Mouse (Mus musculus) left cerebral cortex, adult 9 months (tissue): ENCODE data around the gene Rpl9-ps6.
"Not testable (repeated sequence)": the region's sequence is repeated elsewhere in the genome, so short reads cannot be mapped to it uniquely, and the experiment has no call there.

ENCODE experiments used
- DNase-seq, 2 experiments: peaks; one replicate each; pipeline ENCODE4 v3.0.0; 2022; ENCODE audit warnings: low spot score in 2 of 2

The Rpl9-ps6 gene

DNA sequence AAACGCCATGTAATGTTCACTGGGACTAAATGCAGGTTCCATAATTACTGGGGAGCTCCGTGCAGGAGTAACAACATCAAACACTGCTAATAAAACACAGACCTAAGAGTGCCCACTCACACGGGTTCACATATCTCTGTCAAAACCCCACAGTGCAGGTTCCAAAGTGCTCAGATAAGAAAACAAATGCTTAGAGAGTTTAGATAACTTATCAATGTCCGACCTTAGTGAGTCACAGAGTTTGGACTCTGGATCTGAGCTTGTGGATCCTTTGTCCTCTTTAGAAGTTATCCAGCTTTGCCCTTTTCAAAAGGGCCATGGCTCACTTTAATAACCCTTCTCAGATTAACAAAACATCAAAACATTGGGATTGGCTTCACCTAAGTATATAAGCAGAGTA, 15.1 kb upstream of the Rpl9-ps6 start:
- no peak for DNase-seq

DNA sequence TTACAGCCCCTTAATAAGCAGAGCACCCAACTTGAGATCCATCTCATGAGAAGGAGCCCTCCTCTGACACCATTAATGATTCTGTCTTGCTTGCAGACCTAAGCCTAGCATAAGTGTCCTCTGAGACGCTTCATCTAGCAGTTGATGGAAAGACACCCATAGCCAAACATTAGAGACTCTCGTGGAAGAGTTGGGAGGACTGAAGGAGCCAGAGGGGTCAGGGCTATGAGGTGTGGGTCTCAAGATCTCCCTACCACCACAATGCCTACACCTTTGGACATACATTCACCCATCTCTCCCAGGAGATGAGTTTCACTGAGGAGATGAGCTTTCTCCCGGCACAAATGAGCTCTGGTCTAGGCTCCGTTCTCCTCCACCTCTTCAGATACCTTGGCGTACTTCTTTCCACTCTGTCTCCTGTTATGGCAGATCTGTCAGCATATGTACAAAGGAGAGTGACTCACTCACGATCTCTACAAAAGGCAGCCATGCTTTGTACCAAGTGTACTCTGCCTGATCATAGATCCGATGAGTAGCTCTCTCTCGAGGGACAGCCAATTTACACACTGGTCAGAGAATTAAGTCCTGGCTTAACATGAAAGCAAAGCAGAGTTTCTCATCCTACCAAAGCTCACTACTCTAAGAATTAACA, 14.5 kb upstream of the Rpl9-ps6 start:
- DNase-seq, result no peak

DNA sequence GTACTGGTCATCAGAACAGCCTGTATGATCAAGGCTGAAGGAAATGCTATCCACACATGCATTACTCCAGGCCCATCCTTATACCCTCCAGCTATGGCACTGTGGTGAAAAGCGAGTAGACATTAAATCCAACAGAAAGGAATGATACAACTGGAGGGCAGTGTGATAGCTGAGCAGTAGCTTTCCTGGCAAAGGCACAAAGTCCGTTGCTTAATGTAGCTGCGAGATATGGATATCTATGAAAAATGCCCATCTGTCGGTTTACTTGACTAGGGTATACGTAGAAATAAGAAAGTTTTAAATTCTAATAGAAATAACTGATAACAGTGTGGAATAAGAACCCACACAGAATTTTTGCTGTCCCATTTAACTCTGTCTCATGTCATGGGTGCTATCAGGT, 13.9 kb upstream of the Rpl9-ps6 start:
- DNase-seq, result no peak

DNA sequence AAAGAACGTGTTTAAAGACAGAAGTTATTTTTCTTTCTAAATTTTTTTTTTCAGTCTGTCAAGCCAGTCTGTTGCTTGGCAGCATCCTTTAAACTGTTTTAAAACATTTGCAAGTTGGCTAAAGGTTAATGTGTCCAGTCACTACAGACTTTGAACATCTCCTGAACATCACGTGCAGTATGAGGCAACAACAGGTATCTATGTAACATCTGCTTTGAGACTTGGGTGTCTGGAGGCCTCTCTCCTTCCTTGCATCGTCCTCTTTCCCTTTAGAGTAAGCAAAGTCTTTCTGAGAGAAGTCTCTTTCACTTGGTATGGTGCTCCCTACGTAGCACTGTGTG, 10.3 kb upstream of the Rpl9-ps6 start:
- DNase-seq, result no peak

DNA sequence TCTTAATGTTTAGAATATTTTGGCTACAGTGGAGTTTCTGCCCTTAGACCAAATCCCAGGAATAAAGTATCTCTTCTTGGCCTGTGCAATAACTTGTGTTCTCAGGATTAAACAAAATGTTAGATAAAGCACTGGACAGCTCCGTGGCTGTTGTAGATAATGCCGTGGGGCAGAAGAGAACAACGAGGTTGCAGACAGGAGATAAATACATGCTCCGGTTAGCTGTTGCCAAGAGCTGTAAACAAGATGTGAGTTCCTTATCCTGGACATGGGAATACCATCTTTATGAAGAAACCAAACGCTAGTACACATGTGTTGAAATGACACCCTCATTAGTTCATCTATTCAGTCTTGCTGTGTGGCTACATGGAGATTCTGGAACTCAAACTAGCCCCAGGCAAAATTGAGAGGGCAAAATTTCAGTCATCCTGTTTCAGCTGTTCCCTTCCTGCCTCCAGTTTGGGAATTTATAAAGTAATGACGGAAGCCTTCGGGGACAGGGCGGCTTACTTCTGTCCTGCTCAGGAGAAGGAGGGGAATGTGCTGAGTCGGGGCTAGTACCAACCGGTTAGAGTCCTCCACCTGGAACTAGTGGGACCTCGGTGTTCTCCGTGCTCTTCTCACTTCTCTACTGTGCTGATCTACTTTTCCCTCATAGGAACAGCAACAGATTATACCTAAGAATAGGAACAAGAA, 9.8 kb upstream of the Rpl9-ps6 start:
- no peak for DNase-seq

DNA sequence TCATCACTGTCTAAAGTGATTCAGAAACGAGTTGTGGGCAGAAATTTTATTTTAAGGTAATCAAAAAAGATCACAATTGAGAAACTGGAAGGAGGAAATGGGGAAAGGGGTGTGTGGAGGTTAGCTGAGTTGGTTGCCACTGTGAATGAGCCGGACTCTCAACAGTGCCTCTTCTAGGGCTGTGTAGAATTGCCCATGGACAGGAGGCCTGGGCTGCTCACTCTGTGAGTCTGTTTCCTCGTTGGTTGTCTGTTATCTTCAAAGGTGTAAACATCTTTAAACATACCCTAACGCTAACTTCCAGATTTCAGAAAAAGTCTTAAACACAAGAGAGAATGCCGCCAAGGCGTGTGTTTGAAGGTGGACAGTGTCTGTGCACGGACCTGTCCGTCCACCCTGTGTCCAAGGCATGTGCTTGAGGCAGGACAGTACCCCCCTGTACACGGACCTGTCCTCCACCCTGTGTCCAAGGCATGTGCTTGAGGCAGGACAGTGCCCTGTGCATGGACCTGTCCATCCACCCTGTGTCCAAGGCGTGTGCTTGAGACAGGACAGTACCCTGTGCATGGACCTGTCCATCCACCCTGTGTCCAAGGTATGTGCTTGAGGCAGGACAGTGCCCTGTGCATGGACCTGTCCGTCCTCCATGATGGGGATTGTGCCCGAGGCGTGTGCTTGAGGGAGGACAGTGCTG, 4.3 kb upstream of the Rpl9-ps6 start:
- no peak for DNase-seq

DNA sequence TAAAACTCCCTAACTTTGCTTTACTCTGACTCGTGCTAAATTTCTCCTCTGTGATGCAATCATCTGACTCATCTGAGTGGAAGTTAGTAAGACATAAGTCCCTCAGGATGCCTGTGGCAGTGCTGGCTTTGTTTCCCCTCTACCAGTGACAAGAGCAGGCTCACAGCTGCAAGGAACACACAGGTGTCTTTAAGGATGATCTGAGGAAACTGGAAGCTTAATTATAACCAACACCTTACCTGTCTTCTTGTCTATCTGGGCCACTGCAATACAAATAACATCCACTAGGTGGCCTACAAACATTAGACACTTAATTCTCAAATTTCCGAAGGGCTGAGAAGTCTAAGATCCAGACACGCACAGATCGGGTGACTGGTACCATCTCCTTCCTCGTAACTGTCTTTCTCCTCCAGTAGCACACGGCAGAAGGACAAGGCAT, 3.7 kb upstream of the Rpl9-ps6 start:
- DNase-seq, result peak in 1 of 2 experiments; percentile 68

DNA sequence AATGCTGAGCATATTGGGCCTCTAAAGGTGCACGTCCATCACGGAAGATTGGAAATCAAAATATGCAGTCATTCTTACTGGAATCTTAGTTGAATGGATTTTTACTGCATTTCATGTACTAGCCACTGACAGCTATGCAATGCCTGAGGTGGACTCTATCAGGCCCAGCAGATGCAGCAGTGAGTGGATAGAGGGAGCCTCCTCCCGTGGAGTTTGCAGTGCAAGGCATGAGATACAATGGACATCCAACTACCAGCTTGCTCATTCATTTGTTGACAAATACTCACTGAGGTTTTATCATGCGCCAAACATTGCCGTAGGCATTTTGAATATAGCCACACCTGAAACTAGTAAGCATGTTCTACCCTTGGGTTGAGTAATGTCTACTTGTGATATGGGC, 947 bp upstream of the Rpl9-ps6 start:
- no peak for DNase-seq

DNA sequence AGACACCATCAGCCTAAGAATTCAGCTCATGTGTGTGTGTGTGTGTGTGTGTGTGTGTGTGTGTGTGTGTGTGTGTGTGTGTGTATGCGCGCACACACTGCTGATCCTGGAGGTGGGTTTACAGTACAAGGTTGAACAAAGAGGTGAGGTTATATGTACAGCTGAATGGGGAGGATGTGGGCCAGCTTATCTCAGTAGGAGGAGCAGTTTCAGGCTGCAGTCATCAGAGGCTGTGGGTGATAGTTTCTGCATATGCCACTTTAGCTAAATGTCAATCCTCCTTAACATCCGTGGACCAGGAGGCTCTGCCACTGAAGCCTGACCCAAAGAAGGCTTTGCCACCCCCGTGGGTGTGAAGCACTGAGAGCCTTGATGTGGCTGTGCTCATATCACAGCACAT, 1.1 kb downstream of the Rpl9-ps6 start:
- no peak for DNase-seq

DNA sequence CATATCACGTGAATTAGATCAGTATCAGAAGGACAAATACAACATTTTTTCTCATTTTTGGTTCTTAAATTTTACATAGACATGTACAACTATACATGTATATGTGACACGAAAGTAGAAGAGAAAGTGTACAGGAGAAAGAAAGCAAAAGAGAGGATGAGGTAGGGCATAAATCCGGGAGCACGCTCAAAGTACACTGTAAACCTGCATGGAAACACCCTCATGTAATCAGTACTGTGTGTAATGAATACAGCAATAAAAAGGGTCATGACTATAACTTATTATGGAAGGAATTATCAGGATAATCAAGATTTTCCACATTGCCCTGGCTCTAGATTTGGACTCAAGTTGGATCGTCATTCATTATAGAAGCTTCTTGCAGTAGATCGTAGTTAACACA, 3.3 kb downstream of the Rpl9-ps6 start:
- DNase-seq, result no peak

DNA sequence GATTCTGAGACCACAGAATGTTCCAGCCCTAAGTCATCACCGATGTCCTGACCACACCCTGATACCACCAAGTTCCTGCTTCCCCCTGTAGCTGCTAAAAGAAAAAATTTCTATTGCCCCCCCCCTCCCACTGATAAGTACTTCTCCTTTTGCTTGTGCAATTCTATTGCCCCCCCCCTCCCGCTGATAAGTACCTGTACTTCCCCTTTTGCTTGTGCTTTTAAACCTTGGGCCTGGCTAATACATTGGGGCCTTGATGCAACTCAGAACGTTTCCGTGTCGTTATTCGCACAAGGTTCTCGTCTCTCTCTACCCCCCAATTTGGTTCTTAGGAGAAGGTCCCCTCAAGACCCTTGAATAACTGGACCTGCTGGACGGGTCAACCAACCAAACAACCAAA, 8.7 kb downstream of the Rpl9-ps6 start:
- DNase-seq, result not testable (repeated sequence)

DNA sequence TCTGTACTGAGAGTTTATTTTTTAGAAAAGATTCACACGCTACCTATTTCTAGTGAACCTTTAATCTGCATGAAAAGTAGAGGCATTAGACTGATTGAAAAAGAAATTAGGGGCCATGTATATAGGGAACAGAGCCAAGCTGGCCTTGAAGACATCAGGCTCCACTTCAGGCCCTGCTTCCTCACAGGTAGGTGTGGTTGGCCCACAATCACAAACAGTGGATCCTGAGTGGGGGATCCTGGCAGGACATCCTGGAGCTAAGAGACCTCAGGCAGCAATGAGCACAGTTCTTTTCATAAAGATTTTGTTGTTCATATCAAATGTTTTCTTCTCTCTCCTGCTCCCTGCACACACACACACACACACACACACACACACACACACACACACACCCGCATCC, 9.6 kb downstream of the Rpl9-ps6 start:
- no peak for DNase-seq

DNA sequence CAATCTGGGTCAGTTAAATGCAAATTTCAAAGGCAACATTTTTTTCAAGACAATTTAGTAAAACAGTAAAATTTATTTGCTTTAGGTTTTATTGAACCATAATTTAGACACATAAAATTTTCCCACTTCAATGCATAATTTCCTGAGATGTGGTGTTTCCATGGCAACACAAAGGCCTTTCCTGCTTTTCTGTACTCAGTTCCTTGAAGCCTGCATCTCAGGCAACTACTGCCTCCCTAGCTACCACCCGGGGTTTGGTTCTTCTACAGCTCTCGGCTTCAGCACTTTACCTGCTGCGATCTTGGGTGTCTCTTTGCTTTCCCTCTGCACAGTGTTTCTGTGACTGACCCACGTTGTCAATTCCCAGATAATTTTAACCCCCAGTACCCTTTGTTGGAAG, 14.1 kb downstream of the Rpl9-ps6 start:
- DNase-seq, result peak; percentile 35 to 46

DNA sequence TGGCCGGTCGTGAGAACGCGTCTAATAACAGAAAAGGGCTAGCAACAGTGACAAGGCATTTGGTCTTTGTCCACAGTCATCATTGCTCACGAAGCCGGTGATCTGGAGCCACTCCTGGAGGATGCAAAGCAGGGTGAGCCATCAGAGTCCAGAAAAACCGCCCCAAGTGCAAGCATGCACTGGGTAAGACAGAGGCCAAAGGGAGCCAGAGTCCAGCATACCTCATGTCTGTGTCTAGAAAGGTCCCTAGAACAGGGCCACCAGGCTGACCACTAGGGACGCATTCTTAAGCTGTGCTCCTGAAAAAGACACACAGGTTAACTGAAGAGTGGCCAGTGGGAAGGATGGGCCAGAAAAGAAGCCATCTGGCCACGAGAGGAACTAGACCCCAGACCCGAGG, 17.4 kb downstream of the Rpl9-ps6 start:
- no peak for DNase-seq

DNA sequence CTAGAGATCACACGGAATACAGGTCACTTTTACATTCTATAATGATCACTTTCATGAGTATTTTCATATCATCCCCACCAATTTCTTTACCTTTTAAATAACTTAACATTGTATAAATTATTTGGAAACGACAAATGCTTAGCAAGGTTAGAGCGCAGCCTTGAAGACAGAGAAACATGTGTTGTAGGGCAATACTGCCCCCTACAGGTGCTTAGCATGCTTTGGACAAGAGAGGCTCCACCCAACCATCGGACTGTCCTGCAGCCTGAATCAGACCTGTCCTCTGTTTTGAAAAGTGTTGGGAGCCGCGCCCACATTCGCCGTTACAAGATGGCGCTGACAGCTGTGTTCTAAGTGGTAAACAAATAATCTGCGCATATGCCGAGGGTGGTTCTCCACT, 24.8 kb downstream of the Rpl9-ps6 start:
- no peak for DNase-seq

DNA sequence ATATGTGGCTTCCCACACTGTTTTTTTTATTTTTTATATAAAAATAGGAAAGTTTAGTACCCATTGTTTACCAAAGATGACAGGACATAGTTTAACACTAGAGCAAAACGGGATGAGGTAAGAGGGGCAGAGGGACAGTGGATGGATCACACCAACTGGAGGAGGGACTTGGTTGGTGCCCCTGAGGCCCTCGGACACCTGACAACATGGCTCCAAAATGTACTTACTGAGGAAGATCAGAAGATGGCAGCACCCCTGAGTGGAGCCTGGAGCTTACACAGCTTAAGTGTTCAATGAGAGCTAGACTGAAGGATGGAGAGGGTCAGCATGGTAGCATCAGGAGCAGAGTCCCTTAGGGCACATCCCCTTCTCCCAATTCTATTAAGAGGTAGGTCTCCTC, 27.0 kb downstream of the Rpl9-ps6 start:
- no peak for DNase-seq

DNA sequence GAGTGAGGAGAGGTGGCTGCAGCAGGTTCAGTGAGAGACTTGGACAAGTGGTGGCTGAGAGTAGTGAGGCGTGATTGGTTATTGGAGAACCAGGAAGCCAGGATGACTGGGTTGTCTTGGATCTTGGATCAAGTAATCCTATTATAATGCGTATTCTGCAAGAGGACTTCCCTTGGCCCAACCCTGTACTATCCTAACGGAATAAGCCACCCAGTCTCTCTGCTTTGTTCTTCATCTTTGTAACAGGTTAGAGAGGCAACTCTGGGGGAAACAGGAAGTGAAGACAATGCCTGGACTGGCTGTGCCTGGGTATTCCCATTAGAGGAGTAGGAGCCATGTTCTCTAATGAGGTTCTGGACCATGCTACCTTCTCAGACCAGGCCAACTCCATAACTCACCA, 40.5 kb downstream of the Rpl9-ps6 start:
- DNase-seq, result no peak

DNA sequence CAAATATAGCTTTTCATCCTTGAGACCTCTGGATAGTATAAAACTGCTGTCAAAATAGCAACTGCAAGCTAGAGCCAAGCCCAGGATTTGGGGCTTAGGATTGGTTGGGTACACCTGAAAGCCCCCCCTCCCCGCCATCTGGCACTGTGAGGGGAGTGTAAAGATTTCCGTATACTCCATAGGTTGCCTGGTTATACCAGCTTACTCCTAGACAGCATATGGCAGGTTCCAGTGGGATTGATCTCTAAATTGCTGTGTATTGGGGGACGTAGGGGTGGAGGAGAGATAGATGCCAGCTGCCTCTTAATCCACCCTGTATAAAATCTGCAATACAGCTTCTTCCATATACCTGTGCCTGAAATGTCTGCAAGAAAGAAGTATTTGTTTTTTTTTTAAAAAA, 41.7 kb downstream of the Rpl9-ps6 start:
- DNase-seq, result no peak

DNA sequence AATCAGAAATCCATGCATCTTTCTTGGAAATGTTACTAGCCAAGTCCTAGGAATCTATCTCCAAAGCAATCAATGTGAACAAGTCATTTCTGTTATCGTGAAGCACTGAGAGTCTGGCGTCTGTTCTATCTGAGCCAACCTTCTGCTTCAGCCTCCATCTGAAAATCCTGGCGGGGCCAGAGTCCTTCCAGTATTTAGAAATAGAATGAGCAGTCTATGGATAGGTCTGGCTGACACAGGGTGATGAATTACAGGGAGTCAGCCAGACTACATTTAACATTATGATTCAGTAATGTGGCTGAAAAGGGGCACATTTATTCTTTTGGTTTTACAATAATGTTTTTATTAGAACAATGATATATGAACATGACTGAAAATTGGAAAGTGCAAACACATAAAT, 47.3 kb downstream of the Rpl9-ps6 start:
- no peak for DNase-seq

DNA sequence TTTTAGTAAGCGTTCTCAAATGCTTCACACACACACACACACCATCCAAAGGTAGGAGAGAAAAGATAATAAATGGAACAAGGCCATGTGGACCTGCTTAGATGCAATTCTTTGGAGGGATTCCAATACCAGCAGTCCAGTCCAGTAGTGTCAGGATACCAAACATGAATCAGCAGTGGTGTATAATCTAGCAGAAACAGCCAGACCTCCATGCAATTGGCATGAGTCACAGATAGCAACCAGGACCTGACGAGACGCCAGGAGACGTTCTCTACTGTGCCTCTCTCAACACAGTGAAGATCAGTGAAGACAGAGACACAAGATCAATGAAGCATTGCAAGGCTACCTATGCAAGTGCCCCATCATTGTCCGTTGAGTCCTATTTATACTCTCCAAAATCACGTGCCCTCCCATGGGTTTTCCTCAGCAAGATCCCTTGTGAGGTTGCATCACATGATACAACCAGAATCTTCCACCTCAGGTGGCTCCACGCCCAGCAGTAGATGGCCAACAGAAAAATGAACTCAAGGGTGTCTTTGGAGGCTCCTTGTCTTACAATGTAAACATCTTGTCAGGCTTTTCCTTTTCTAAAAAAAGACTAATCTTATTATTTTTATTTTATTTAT, 49.6 kb downstream of the Rpl9-ps6 start:
- DNase-seq, result no peak
